Mouse (Mus musculus) thymus, adult 2 months (tissue): ENCODE measurements around the gene Btnl2.

Experiments
- CTCF ChIP-seq: fragments of 200-500 bp; IDR thresholded peaks from 2 replicates; pipeline ENCODE4 v1.5.1; 2012; ENCODE audit warnings: mild to moderate bottlenecking, control low read depth, low read length, moderate library complexity, borderline replicate concordance; ENCODE audit not compliant: control insufficient read depth, poor library complexity, insufficient read depth; ENCODE audit errors: extremely low read depth
- POLR2A ChIP-seq: fragments of 200-500 bp; IDR thresholded peaks from 2 replicates; pipeline ENCODE4 v1.6.1; 2012; ENCODE audit warnings: mild to moderate bottlenecking, low read length, control low read depth, moderate library complexity; ENCODE audit not compliant: control insufficient read depth, poor library complexity, insufficient read depth; ENCODE audit errors: extremely low read depth

- TF ChIP-seq CTCF = no peak
- no peak for TF ChIP-seq POLR2A
Measured at GRCm38 (mm10) chr17:34345486-34345885, 9.1 kb upstream of the Btnl2 start.
